Mouse (Mus musculus) hindbrain, embryonic 11.5 days (tissue): ENCODE data around the gene 1110051M20Rik. TPM values are rescaled to one million over a fixed set of nuclear protein-coding genes. Genes with fewer than 3 reads are reported as not detected.

Experiments
- ATAC-seq: fragments of 200-750 bp; cut with Nextera tagmentation; 2 replicates; pipeline ENCODE4 v1.8.0; 2017; ENCODE audit warnings: mild to moderate bottlenecking, moderate TSS enrichment, moderate library complexity; ENCODE audit not compliant: low FRiP score
- DNase-seq: peaks from one replicate; pipeline ENCODE4 v3.0.0-alpha.2; 2015; ENCODE audit warnings: low spot score
- H3K27ac ChIP-seq: fragments of 300-500 bp; sonication (generic); 2 replicates; pipeline ENCODE4 v1.5.1; 2014; ENCODE audit warnings: mild to moderate bottlenecking, low read depth, low read length
- H3K27me3 ChIP-seq: fragments of 300-500 bp; sonication (generic); 2 replicates; pipeline ENCODE4 v1.6.1; 2014; ENCODE audit warnings: mild to moderate bottlenecking, low read length, moderate library complexity, mixed read lengths; ENCODE audit not compliant: control insufficient read depth, insufficient read depth
- H3K36me3 ChIP-seq: fragments of 300-500 bp; sonication (generic); 2 replicates; pipeline ENCODE4 v1.6.1; 2014; ENCODE audit warnings: mild to moderate bottlenecking, low read length, moderate library complexity, mixed read lengths; ENCODE audit not compliant: control insufficient read depth, insufficient read depth
- H3K4me1 ChIP-seq: fragments of 300-500 bp; sonication (generic); replicated peaks from 2 replicates; pipeline ENCODE4 v1.6.1; 2014; ENCODE audit warnings: low read length, mixed read lengths; ENCODE audit not compliant: control insufficient read depth, insufficient read depth
- H3K4me2 ChIP-seq: fragments of 300-500 bp; sonication (generic); replicated peaks from 2 replicates; pipeline ENCODE4 v1.6.1; 2014; ENCODE audit warnings: mild to moderate bottlenecking, low read depth, low read length
- H3K4me3 ChIP-seq: fragments of 300-500 bp; sonication (generic); 2 replicates; pipeline ENCODE4 v1.5.1; 2014; ENCODE audit warnings: low read depth, low read length
- H3K9ac ChIP-seq: fragments of 300-500 bp; sonication (generic); 2 replicates; pipeline ENCODE4 v1.6.1; 2014; ENCODE audit warnings: low read depth, low read length
- H3K9me3 ChIP-seq: fragments of 300-500 bp; sonication (generic); 2 replicates; pipeline ENCODE4 v1.6.1; 2016; ENCODE audit warnings: low read length; ENCODE audit not compliant: control insufficient read depth
- WGBS: fragments of 180-500 bp; shearing (Covaris S2); extraction: QIAGEN DNeasy Blood & Tissue Kit; methylation state at CpG from one replicate; pipeline ENCODE4 v1.1.7; 2014; 5-methylcytosine and 5-hydroxymethylcytosine counted together
- polyA plus RNA-seq: library from polyadenylated mRNA; unstranded; fragments of >200 nt; fragmentation: Nextera tagmentation; extraction: Ambion mirVana; gene quantifications from 2 replicates; pipeline ENCODE4 v1.2.1, GENCODE M21; 2014

1110051M20Rik gene
- polyA plus RNA-seq, 1 experiment from 2014 or later = 102 TPM

GRCm38 (mm10) chr2:91361068-91361528, 83.4 kb downstream of the 1110051M20Rik start:
- Histone ChIP-seq H3K9ac (no peak overlapping the region), H3K36me3 (no peaks in the 10 kb centered on the region), H3K27ac (no peak overlapping the region), H3K9me3 (no peaks in the 10 kb centered on the region), H3K4me3 (no peak overlapping the region), H3K4me2 (no peak overlapping the region), H3K27me3 (no peaks in the 10 kb centered on the region), H3K4me1 (no peaks in the 10 kb centered on the region)
- WGBS = 38% methylated on average over 4 of the region's 4 CpGs
- DNase-seq (no peak), ATAC-seq (no peak)

GRCm38 (mm10) chr2:91355767-91356166, 88.7 kb downstream of the 1110051M20Rik start:
- H3K4me1 ChIP-seq = no peaks in the 10 kb centered on the region
- 90% methylated on average over 3 of the region's 3 CpGs for WGBS
- no peak overlapping the region for H3K27ac ChIP-seq
- H3K9me3 ChIP-seq = no peaks in the 10 kb centered on the region
- ATAC-seq (no peak), DNase-seq (no peak)
- no peak overlapping the region for H3K4me2 ChIP-seq
- H3K36me3 ChIP-seq = no peaks in the 10 kb centered on the region
- no peaks in the 10 kb centered on the region for H3K27me3 ChIP-seq
- H3K4me3 ChIP-seq = no peak overlapping the region
- H3K9ac ChIP-seq = no peak overlapping the region

- Histone ChIP-seq H3K36me3 (no peaks in the 10 kb centered on the region), H3K27me3 (no peaks in the 10 kb centered on the region), H3K4me3 (no peak overlapping the region), H3K4me2 (no peak overlapping the region), H3K4me1 (no peaks in the 10 kb centered on the region), H3K27ac (no peak overlapping the region), H3K9ac (no peak overlapping the region), H3K9me3 (no peaks in the 10 kb centered on the region)
- DNase-seq = no peak
- WGBS = 82% methylated on average over 6 of the region's 6 CpGs
- no peak for ATAC-seq
Observed at GRCm38 (mm10) chr2:91354727-91355403, 89.6 kb downstream of the 1110051M20Rik start.

- ATAC-seq = no peak
- no peak overlapping the region for H3K4me2 ChIP-seq
Observed at GRCm38 (mm10) chr2:91353854-91354253, 90.7 kb downstream of the 1110051M20Rik start.

GRCm38 (mm10) chr2:91351841-91352240, 92.7 kb downstream of the 1110051M20Rik start:
- H3K27ac ChIP-seq = no peak overlapping the region

More at GRCm38 (mm10) chr2:91353854-91354253, 90.7 kb downstream of the 1110051M20Rik start:
- H3K27ac ChIP-seq = no peak overlapping the region
- H3K4me1 ChIP-seq = no peaks in the 10 kb centered on the region
- no peaks in the 10 kb centered on the region for H3K36me3 ChIP-seq
- no peak overlapping the region for H3K4me3 ChIP-seq
- no peaks in the 10 kb centered on the region for H3K27me3 ChIP-seq
- DNase-seq = no peak
- WGBS = 49% methylated on average over 3 of the region's 3 CpGs
- H3K9ac ChIP-seq = no peak overlapping the region
- H3K9me3 ChIP-seq = no peaks in the 10 kb centered on the region

GRCm38 (mm10) chr2:91349974-91350457, 94.5 kb downstream of the 1110051M20Rik start:
- WGBS = 75% methylated on average over 6 of the region's 6 CpGs
- no peak for ATAC-seq
- Histone ChIP-seq H3K4me3 (no peak overlapping the region), H3K4me1 (no peaks in the 10 kb centered on the region), H3K9me3 (no peaks in the 10 kb centered on the region), H3K27ac (no peak overlapping the region), H3K4me2 (no peak overlapping the region), H3K36me3 (no peaks in the 10 kb centered on the region), H3K27me3 (no peaks in the 10 kb centered on the region), H3K9ac (no peak overlapping the region)
- no peak for DNase-seq

More at GRCm38 (mm10) chr2:91351841-91352240, 92.7 kb downstream of the 1110051M20Rik start:
- Histone ChIP-seq H3K9ac (no peak overlapping the region), H3K4me1 (no peaks in the 10 kb centered on the region), H3K36me3 (no peaks in the 10 kb centered on the region), H3K4me2 (no peak overlapping the region), H3K4me3 (no peak overlapping the region), H3K27me3 (no peaks in the 10 kb centered on the region), H3K9me3 (no peaks in the 10 kb centered on the region)
- no peak for ATAC-seq
- DNase-seq = no peak

GRCm38 (mm10) chr2:91348936-91349335, 95.6 kb downstream of the 1110051M20Rik start:
- DNase-seq (no peak), ATAC-seq (no peak)
- WGBS = 76% methylated on average over 4 of the region's 4 CpGs
- Histone ChIP-seq H3K27me3 (no peaks in the 10 kb centered on the region), H3K4me1 (no peaks in the 10 kb centered on the region), H3K27ac (no peak overlapping the region), H3K9ac (no peak overlapping the region), H3K9me3 (no peaks in the 10 kb centered on the region), H3K4me2 (no peak overlapping the region), H3K4me3 (no peak overlapping the region), H3K36me3 (no peaks in the 10 kb centered on the region)

- ATAC-seq (no peak), DNase-seq (no peak)
- H3K36me3 ChIP-seq = no peaks in the 10 kb centered on the region
- H3K9me3 ChIP-seq = no peaks in the 10 kb centered on the region
- no peak overlapping the region for H3K4me3 ChIP-seq
- no peaks in the 10 kb centered on the region for H3K4me1 ChIP-seq
- H3K4me2 ChIP-seq = no peak overlapping the region
- H3K9ac ChIP-seq = no peak overlapping the region
- 93% methylated on average over 1 of the region's 1 CpGs for WGBS
- no peak overlapping the region for H3K27ac ChIP-seq
- H3K27me3 ChIP-seq = no peaks in the 10 kb centered on the region
Observed at GRCm38 (mm10) chr2:91345644-91346043, 98.9 kb downstream of the 1110051M20Rik start.

- ATAC-seq (no peak), DNase-seq (no peak)
- Histone ChIP-seq H3K4me3 (no peak overlapping the region), H3K36me3 (no peaks in the 10 kb centered on the region), H3K9ac (no peak overlapping the region), H3K4me2 (no peak overlapping the region), H3K4me1 (no peaks in the 10 kb centered on the region), H3K9me3 (no peaks in the 10 kb centered on the region), H3K27me3 (no peaks in the 10 kb centered on the region), H3K27ac (no peak overlapping the region)
- 98% methylated on average over 2 of the region's 2 CpGs for WGBS
Observed at GRCm38 (mm10) chr2:91339591-91339990, 104.9 kb downstream of the 1110051M20Rik start.
